Mouse (Mus musculus) CD8-positive naive resting alpha-beta T cell, adult 2 months (primary cell): Measurements from ENCODE around the gene Egln3.

Experiments used
- DNase-seq, 2 experiments: peaks; one replicate each; pipeline ENCODE4 v3.0.0; 2022; ENCODE audit warnings: low read depth in 2 of 2, low spot score in 2 of 2

Egln3 gene

GRCm38 (mm10) chr12:54203656-54204045, at the start of gene Egln3:
TSS of gene Egln3 (minus strand) at chr12:54203860.
- DNase-seq: peak; percentile 51 to 63

- no peak for DNase-seq
These were observed 49.8 kb upstream of the Egln3 start for GRCm38 (mm10) chr12:54253449-54253848.

GRCm38 (mm10) chr12:54251942-54252400, 48.3 kb upstream of the Egln3 start:
- no peak for DNase-seq

- no peak for DNase-seq
These were observed 44.2 kb upstream of the Egln3 start for GRCm38 (mm10) chr12:54247835-54248234.

- DNase-seq: no peak
These were observed 39.5 kb upstream of the Egln3 start for GRCm38 (mm10) chr12:54243158-54243557.

GRCm38 (mm10) chr12:54241976-54242375, 38.3 kb upstream of the Egln3 start:
- no peak for DNase-seq

- no peak for DNase-seq
These were observed 30.1 kb upstream of the Egln3 start for GRCm38 (mm10) chr12:54233794-54234193.

GRCm38 (mm10) chr12:54232996-54233603, 29.4 kb upstream of the Egln3 start:
- no peak for DNase-seq

- DNase-seq: no peak
These were observed 28.8 kb upstream of the Egln3 start for GRCm38 (mm10) chr12:54232456-54232855.

GRCm38 (mm10) chr12:54227551-54227950, 23.9 kb upstream of the Egln3 start:
- no peak for DNase-seq

GRCm38 (mm10) chr12:54226341-54226740, 22.7 kb upstream of the Egln3 start:
- no peak for DNase-seq

GRCm38 (mm10) chr12:54225610-54226009, 21.9 kb upstream of the Egln3 start:
- DNase-seq: no peak

- no peak for DNase-seq
These were observed 21.4 kb upstream of the Egln3 start for GRCm38 (mm10) chr12:54225090-54225489.

GRCm38 (mm10) chr12:54222036-54222760, 18.5 kb upstream of the Egln3 start:
- no peak for DNase-seq

GRCm38 (mm10) chr12:54216673-54217072, 13.0 kb upstream of the Egln3 start:
- no peak for DNase-seq

GRCm38 (mm10) chr12:54214426-54214825, 10.8 kb upstream of the Egln3 start:
- DNase-seq: no peak

GRCm38 (mm10) chr12:54213871-54214270, 10.2 kb upstream of the Egln3 start:
- no peak for DNase-seq

GRCm38 (mm10) chr12:54213230-54213629, 9.6 kb upstream of the Egln3 start:
- DNase-seq: no peak

GRCm38 (mm10) chr12:54209182-54209563, 5.5 kb upstream of the Egln3 start:
- DNase-seq: no peak

- no peak for DNase-seq
These were observed 4.9 kb upstream of the Egln3 start for GRCm38 (mm10) chr12:54208433-54209181.

- DNase-seq: no peak
These were observed 2.1 kb upstream of the Egln3 start for GRCm38 (mm10) chr12:54205731-54206130.

GRCm38 (mm10) chr12:54205195-54205594, 1.5 kb upstream of the Egln3 start:
- no peak for DNase-seq
